24 mouse cellular contexts compared by ENCODE assay signal in the genomic region with DNA sequence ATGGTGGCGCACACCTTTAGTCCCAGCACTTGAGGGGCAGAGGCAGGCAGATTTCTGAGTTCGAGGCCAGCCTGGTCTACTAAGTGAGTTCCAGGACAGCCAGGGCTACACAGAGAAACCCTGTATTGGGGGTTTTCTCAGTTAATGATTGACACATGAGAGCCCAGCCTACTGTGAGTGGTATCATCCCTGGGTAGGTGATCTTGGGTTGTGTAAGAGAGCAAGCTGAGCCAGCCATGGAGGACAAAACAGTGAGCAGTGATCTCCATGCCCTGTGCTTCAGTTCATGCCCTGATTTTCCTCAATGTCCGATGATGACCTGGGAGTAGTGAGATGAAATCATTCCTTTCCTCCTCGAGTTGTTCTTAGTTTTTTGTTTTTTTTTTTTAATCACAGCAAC. TPM values are rescaled to one million over a fixed set of nuclear protein-coding genes. Genes with fewer than 3 reads are reported as not detected.
DNase-seq lines count a peak whose midpoint lies in the region; ATAC-seq and TF ChIP-seq lines count a peak whose summit lies in the region.
"Had no signal": no experiment of that assay in that cellular context is flagged by ENCODE, and none has a peak within 500 bp of the region (broad histone marks: within the 10 kb centered on the region; RNA-seq: fewer than 3 reads in every experiment).

No protein-coding gene starts in this region.

- no peak overlapping the region for H3K9ac ChIP-seq in liver, adult 2 months (ENCODE audit: low read depth, low read length)
- H3K9ac ChIP-seq in liver, embryonic 11.5 days (ENCODE audit: low read depth, low read length) = no peak overlapping the region
- no peak overlapping the region for H3K9ac ChIP-seq in liver, embryonic 16.5 days (ENCODE audit: low read depth, low read length)
- H3K9ac ChIP-seq in liver, postnatal 0 days (replicated peaks) = no peak overlapping the region
- H3K9ac ChIP-seq: embryonic facial prominence, embryonic 13.5 days; embryonic facial prominence, embryonic 15.5 days; forebrain, embryonic 12.5 days had no signal

- no peaks in the 10 kb centered on the region for H3K36me3 ChIP-seq in liver, adult 2 months (ENCODE audit: control insufficient read depth, insufficient read depth, low read length)
- no peaks in the 10 kb centered on the region for H3K36me3 ChIP-seq in liver, embryonic 11.5 days (ENCODE audit: control insufficient read depth, insufficient read depth, low read length)
- no peaks in the 10 kb centered on the region for H3K36me3 ChIP-seq in liver, embryonic 16.5 days (ENCODE audit: control insufficient read depth, insufficient read depth)
- H3K36me3 ChIP-seq in liver, postnatal 0 days (replicated peaks; ENCODE audit: insufficient read depth, low read length) = no peaks in the 10 kb centered on the region
- H3K36me3 ChIP-seq: embryonic facial prominence, embryonic 13.5 days; embryonic facial prominence, embryonic 15.5 days; forebrain, embryonic 10.5 days; forebrain, embryonic 12.5 days had no signal

- no peak for TF ChIP-seq EP300 in liver, postnatal 0 days (IDR thresholded peaks at IDR 0.05; ENCODE audit: low read depth)

- no peaks in the 10 kb centered on the region; the same call in 1 of the 2 replicates for H3K9me3 ChIP-seq in liver, embryonic 11.5 days (ENCODE audit: control insufficient read depth, low read length)
- no peaks in the 10 kb centered on the region for H3K9me3 ChIP-seq in liver, embryonic 16.5 days (replicated peaks; ENCODE audit: control insufficient read depth, low read length)
- no peaks in the 10 kb centered on the region; the same call in 1 of the 2 replicates for H3K9me3 ChIP-seq in liver, postnatal 0 days (ENCODE audit: low read length)
- H3K9me3 ChIP-seq: embryonic facial prominence, embryonic 13.5 days; embryonic facial prominence, embryonic 15.5 days; forebrain, embryonic 10.5 days; forebrain, embryonic 12.5 days had no signal

- no peaks in the 10 kb centered on the region for H3K27me3 ChIP-seq in liver, adult 2 months (ENCODE audit: control insufficient read depth, insufficient read depth, low read length)
- H3K27me3 ChIP-seq in liver, embryonic 11.5 days (replicated peaks; ENCODE audit: control insufficient read depth, insufficient read depth, low read length) = no peaks in the 10 kb centered on the region
- H3K27me3 ChIP-seq in liver, embryonic 16.5 days (ENCODE audit: control insufficient read depth, insufficient read depth, low read depth, low read length) = no peaks in the 10 kb centered on the region
- H3K27me3 ChIP-seq in liver, postnatal 0 days (ENCODE audit: insufficient read depth, low read length) = peaks cover 2% of the 10 kb centered on the region; the same call in 1 of the 2 replicates
- H3K27me3 ChIP-seq: embryonic facial prominence, embryonic 13.5 days; embryonic facial prominence, embryonic 15.5 days; forebrain, embryonic 12.5 days had no signal

- H3K79me2 ChIP-seq in liver, adult 2 months (ENCODE audit: control insufficient read depth, insufficient read depth, low read length) = no peaks in the 10 kb centered on the region

- H3K4me1 ChIP-seq in liver, adult 2 months (ENCODE audit: control insufficient read depth, insufficient read depth, low read length) = peaks cover 2% of the 10 kb centered on the region; the same call in 1 of the 2 replicates
- no peaks in the 10 kb centered on the region for H3K4me1 ChIP-seq in liver, embryonic 11.5 days (replicated peaks; ENCODE audit: control insufficient read depth, insufficient read depth, low read length)
- H3K4me1 ChIP-seq in liver, embryonic 16.5 days (ENCODE audit: control insufficient read depth, low read depth, low read length) = no peaks in the 10 kb centered on the region; the same call in 1 of the 2 replicates
- H3K4me1 ChIP-seq in liver, postnatal 0 days (ENCODE audit: insufficient read depth) = no peaks in the 10 kb centered on the region

- DNase-seq in liver, adult 2 months (ENCODE audit: extremely low read depth, low read depth, low spot score) = peak; percentile 93
- no peak for DNase-seq in liver, embryonic 11.5 days (ENCODE audit: low spot score)
- no peak for DNase-seq in liver, postnatal 0 days
- no peak for DNase-seq in gastrocnemius, postnatal 10 days
- DNase-seq: adrenal gland, adult 2 months; adrenal gland, postnatal 10 days; adrenal gland, postnatal 25 days; cerebellum, adult 11 months; cerebellum, adult 18-20 months; cerebellum, adult 8-10 months; cerebellum, adult 9-11 months; cerebellum, postnatal 14 days; cerebellum, postnatal 36 days; embryo, embryonic 11 days had no signal

- no peak for TF ChIP-seq POLR2A in liver, adult 2 months (IDR thresholded peaks at IDR 0.05; ENCODE audit: extremely low read depth, insufficient read depth, low read length)

- H3K4me3 ChIP-seq in liver, adult 2 months (ENCODE audit: insufficient read depth, low read depth, low read length) = no peak overlapping the region
- H3K4me3 ChIP-seq in liver, embryonic 11.5 days (ENCODE audit: low read depth, low read length) = no peak overlapping the region
- no peak overlapping the region for H3K4me3 ChIP-seq in liver, embryonic 16.5 days (ENCODE audit: low read depth, low read length)
- H3K4me3 ChIP-seq in liver, postnatal 0 days (ENCODE audit: low read depth, low read length) = no peak overlapping the region
- H3K4me3 ChIP-seq: embryonic facial prominence, embryonic 13.5 days; embryonic facial prominence, embryonic 15.5 days; erythroblast, embryonic 14.5 days; forebrain, embryonic 10.5 days; forebrain, embryonic 12.5 days had no signal

- 32% methylated on average over 4 of the region's 4 CpGs for WGBS in liver, adult 2 months
- WGBS in liver, embryonic 11.5 days = 84% methylated on average over 4 of the region's 4 CpGs
- WGBS in liver, embryonic 16.5 days (ENCODE audit: insufficient replicate concordance) = 61% methylated on average over 4 of the region's 4 CpGs
- 70% methylated on average over 4 of the region's 4 CpGs for WGBS in liver, postnatal 0 days (ENCODE audit: insufficient replicate concordance)

- TF ChIP-seq CTCF in liver, adult 2 months (IDR thresholded peaks at IDR 0.05; ENCODE audit: low read depth, low read length) = no peak
- TF ChIP-seq CTCF in liver, postnatal 0 days (IDR thresholded peaks at IDR 0.05; ENCODE audit: low read depth) = no peak

- no peak for ATAC-seq in liver, embryonic 11.5 days (replicated peaks; ENCODE audit: low FRiP score)
- peak; percentile 62; the same call in 1 of the 2 replicates for ATAC-seq in liver, embryonic 16.5 days (ENCODE audit: low read depth)
- peak; percentile 79 for ATAC-seq in liver, postnatal 0 days
- ATAC-seq: forebrain, embryonic 14.5 days; forebrain, embryonic 16.5 days had no signal

- peak overlapping the region; percentile 69 for H3K27ac ChIP-seq in liver, adult 2 months (replicated peaks; ENCODE audit: insufficient read depth, low read depth, low read length)
- no peak overlapping the region for H3K27ac ChIP-seq in liver, embryonic 11.5 days (ENCODE audit: low read depth, low read length)
- no peak overlapping the region for H3K27ac ChIP-seq in liver, embryonic 16.5 days (ENCODE audit: low read length)
- H3K27ac ChIP-seq in liver, postnatal 0 days (ENCODE audit: low read depth) = no peak overlapping the region
- H3K27ac ChIP-seq: embryonic facial prominence, embryonic 13.5 days; embryonic facial prominence, embryonic 15.5 days; forebrain, embryonic 10.5 days; forebrain, embryonic 12.5 days had no signal

- H3K4me2 ChIP-seq in liver, embryonic 11.5 days = no peak overlapping the region
- H3K4me2 ChIP-seq in liver, embryonic 16.5 days (ENCODE audit: low read depth, low read length) = no peak overlapping the region
- H3K4me2 ChIP-seq in liver, postnatal 0 days (ENCODE audit: low read depth, low read length) = no peak overlapping the region
- H3K4me2 ChIP-seq: embryonic facial prominence, embryonic 13.5 days; embryonic facial prominence, embryonic 15.5 days; forebrain, embryonic 12.5 days had no signal

RNA-seq across cellular contexts. Expression of a gene that starts 31.7 kb away (rescaled TPM):
- under 0.01 and 0.07 TPM in 2 replicates for total RNA-seq in liver, adult 2 months (2014; rRNA removed)
- polyA plus RNA-seq in liver, adult 2 months (2012; rRNA removed) = 0.21 TPM in 1 of 2 replicates, not detected in the other
- polyA plus RNA-seq in liver, embryonic 11.5 days (2014; fragmentation: Nextera tagmentation; extraction: Ambion mirVana) = 1.7 TPM in 2 replicates
- 0.11 and 0.26 TPM in 2 replicates for polyA plus RNA-seq in liver, embryonic 16.5 days (2015; fragmentation: Nextera tagmentation; extraction: Ambion mirVana)
- 0.06 and 0.09 TPM in 2 replicates for polyA plus RNA-seq in liver, postnatal 0 days (2015; fragmentation: Nextera tagmentation; extraction: Ambion mirVana)
- total RNA-seq in gastrocnemius, postnatal 10 days (2021) = under 1 TPM; 0.49 to 0.95 TPM
- total RNA-seq: common myeloid progenitor, adult 5-6 weeks; MEL had no signal
- polyA plus RNA-seq: erythroblast, embryonic 14.5 days had no signal
